Mouse (Mus musculus): ENCODE data around the gene Foxp3. TPM values are rescaled to one million over a fixed set of nuclear protein-coding genes. Genes with fewer than 3 reads are reported as not detected.

Foxp3 gene
- polyA plus RNA-seq, 1 experiment: 5.7 TPM

DNA sequence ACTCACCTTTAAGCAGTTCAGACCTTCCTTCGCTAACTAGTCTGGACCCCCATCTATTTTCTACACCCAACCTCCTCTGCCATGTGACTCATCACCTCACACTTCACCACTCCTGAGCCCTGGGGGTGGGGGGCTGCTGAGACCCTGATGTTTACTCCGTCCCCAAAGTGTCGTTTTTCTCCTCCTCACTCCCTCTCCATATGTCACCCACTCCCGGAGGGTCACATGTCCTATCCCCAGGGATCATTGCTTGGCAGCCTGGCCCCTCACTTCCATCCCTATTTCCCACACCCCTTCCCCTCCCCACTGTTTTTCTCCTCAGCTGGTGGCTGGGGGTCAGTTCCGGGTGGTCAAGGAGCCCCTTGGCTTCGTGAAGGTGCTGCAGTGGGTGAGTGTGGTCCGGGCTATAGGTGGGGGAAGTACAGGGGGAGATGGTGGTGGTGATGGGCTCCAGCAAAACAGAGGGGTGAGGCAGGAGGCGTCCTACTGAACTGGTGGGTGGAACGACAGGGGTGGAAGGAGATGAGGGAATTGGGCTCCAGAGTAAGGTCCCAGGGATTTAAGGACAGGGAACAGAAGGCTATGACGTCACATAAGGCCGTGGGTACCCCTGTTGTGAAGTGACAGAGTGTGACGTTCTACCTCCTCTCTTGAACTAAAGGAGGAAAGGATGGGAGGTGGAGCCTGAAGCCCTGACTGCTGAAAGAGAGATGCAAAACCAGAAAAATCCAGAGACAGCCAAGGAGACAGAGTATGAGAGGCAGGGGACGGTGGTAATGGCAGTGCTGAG lies 66.3 kb downstream of the Foxp3 start:
- H3K4me1 ChIP-seq (ENCODE audit: control insufficient read depth, insufficient read depth, insufficient read length): no peaks in the 10 kb centered on the region
- DNase-seq (ENCODE audit: low read depth in 1 of 2, low spot score in 2 of 2): no peak
- 28% methylated on average over 13 of the region's 13 CpGs for WGBS

GRCm38 (mm10) chrX:7640785-7641184 lies 67.3 kb downstream of the Foxp3 start:
- H3K36me3 ChIP-seq (ENCODE audit: control insufficient read depth, insufficient read depth, low read length): no peaks in the 10 kb centered on the region
- no peak overlapping the region for H3K4me3 ChIP-seq (ENCODE audit: extremely low read depth, insufficient read depth, insufficient read length)
- H3K27ac ChIP-seq (ENCODE audit: insufficient read depth, low read length): no peak overlapping the region
- TF ChIP-seq POLR2A (IDR thresholded peaks at IDR 0.05; ENCODE audit: low read depth, low read length): no peak
- TF ChIP-seq CTCF (IDR thresholded peaks at IDR 0.05; ENCODE audit: extremely low read depth, insufficient read depth, insufficient read length, insufficient replicate concordance): no peak
- H3K4me1 ChIP-seq (ENCODE audit: control insufficient read depth, insufficient read depth, insufficient read length): no peaks in the 10 kb centered on the region
- 47% methylated on average over 12 of the region's 12 CpGs for WGBS
- DNase-seq (ENCODE audit: low read depth in 1 of 2, low spot score in 2 of 2): no peak
- H3K27me3 ChIP-seq (ENCODE audit: control insufficient read depth, insufficient read depth, low read length): no peaks in the 10 kb centered on the region

More for the DNA sequence above, 66.3 kb downstream of the Foxp3 start:
- Histone ChIP-seq H3K4me3 (ENCODE audit: extremely low read depth, insufficient read depth, insufficient read length) (no peak overlapping the region), H3K27ac (ENCODE audit: insufficient read depth, low read length) (no peak overlapping the region), H3K36me3 (ENCODE audit: control insufficient read depth, insufficient read depth, low read length) (no peaks in the 10 kb centered on the region), H3K27me3 (ENCODE audit: control insufficient read depth, insufficient read depth, low read length) (no peaks in the 10 kb centered on the region)
- TF ChIP-seq POLR2A (IDR thresholded peaks at IDR 0.05; ENCODE audit: low read depth, low read length) (no peak), CTCF (IDR thresholded peaks at IDR 0.05; ENCODE audit: extremely low read depth, insufficient read depth, insufficient read length, insufficient replicate concordance) (no peak)

Other genes starting within 250 kb of the Foxp3 start
- gene Usp27x, start 197.8 kb upstream of the Foxp3 start, polyA plus RNA-seq (2012; rRNA removed): 0.32 and 0.43 TPM in 2 replicates
- gene Ppp1r3f, start 639 bp downstream of the Foxp3 start, polyA plus RNA-seq (2012; rRNA removed): 4.0 and 6.8 TPM in 2 replicates
- 15.1 and 19.9 TPM in 2 replicates for gene Ccdc22, start 31.9 kb downstream of the Foxp3 start, polyA plus RNA-seq (2012; rRNA removed)
- 0.07 and 0.09 TPM in 2 replicates for gene Cacna1f, start 33.4 kb downstream of the Foxp3 start, polyA plus RNA-seq (2012; rRNA removed)
- gene Syp, start 64.8 kb downstream of the Foxp3 start, polyA plus RNA-seq (2012; rRNA removed): 2.4 and 3.2 TPM in 2 replicates
- 27.1 and 30.6 TPM in 2 replicates for gene Prickle3, start 83.6 kb downstream of the Foxp3 start, polyA plus RNA-seq (2012; rRNA removed)
- 88.2 and 90.0 TPM in 2 replicates for gene Plp2, start 97.7 kb downstream of the Foxp3 start, polyA plus RNA-seq (2012; rRNA removed)
- gene Magix, start 107.6 kb downstream of the Foxp3 start, polyA plus RNA-seq (2012; rRNA removed): 0.29 and 0.52 TPM in 2 replicates
- gene Gpkow, start 123.5 kb downstream of the Foxp3 start, polyA plus RNA-seq (2012; rRNA removed): 6.1 and 6.2 TPM in 2 replicates
- 38.4 and 41.7 TPM in 2 replicates for gene Wdr45, start 140.7 kb downstream of the Foxp3 start, polyA plus RNA-seq (2012; rRNA removed)
- gene Gm45208, start 148.6 kb downstream of the Foxp3 start, polyA plus RNA-seq (2012; rRNA removed): 0.13 and 0.75 TPM in 2 replicates
- 26.0 and 33.7 TPM in 2 replicates for gene Praf2, start 154.8 kb downstream of the Foxp3 start, polyA plus RNA-seq (2012; rRNA removed)
- gene Ccdc120, start 177.3 kb downstream of the Foxp3 start, polyA plus RNA-seq (2012; rRNA removed): 1.6 and 1.7 TPM in 2 replicates
- 23.3 and 24.6 TPM in 2 replicates for gene Tfe3, start 188.9 kb downstream of the Foxp3 start, polyA plus RNA-seq (2012; rRNA removed)
- gene Gripap1, start 216.1 kb downstream of the Foxp3 start, polyA plus RNA-seq (2012; rRNA removed): 53.3 and 53.9 TPM in 2 replicates
- gene Kcnd1, start 248.6 kb downstream of the Foxp3 start, polyA plus RNA-seq (2012; rRNA removed): 1.4 and 1.6 TPM in 2 replicates